Mouse (Mus musculus): ENCODE data around the gene B3gnt4. TPM values are rescaled to one million over a fixed set of nuclear protein-coding genes. Genes with fewer than 3 reads are reported as not detected.

Gene B3gnt4
- polyA plus RNA-seq, 1 experiment from 2014 or later = 1.6 TPM

DNA sequence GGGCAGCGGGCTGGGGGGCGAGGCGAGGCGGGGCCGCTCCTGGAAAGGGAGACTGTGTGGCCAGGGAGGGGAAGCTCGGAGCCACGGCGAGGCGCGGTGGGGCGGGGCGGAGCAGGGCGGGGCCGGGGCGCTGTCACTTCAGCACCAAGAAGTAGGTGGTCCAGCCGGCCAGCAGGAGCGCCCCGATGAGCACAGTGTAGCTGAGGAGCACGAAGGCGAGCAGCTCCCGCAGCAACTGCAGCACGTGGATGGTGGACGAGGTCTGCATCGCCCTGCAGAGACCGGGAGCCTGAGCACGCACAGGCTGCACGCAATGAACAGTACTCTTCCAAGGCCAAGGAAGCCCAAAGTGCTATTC is 14.1 kb downstream of the B3gnt4 start:
- Histone ChIP-seq H3K36me3 (ENCODE audit: insufficient read depth, low read length) (no peaks in the 10 kb centered on the region), H3K4me1 (ENCODE audit: insufficient read depth, low read depth, low read length) (peaks cover 9% of the 10 kb centered on the region; the same call in 1 of the 2 replicates), H3K27ac (ENCODE audit: low read length) (no peak overlapping the region), H3K4me3 (ENCODE audit: low read depth, low read length) (peak overlapping the region; percentile 85), H3K4me2 (replicated peaks; ENCODE audit: low read depth, low read length) (peak overlapping the region; percentile 98), H3K9me3 (ENCODE audit: low read length) (no peaks in the 10 kb centered on the region), H3K9ac (replicated peaks; ENCODE audit: low read depth) (no peak overlapping the region), H3K27me3 (replicated peaks; ENCODE audit: insufficient read depth, low read length) (no peaks in the 10 kb centered on the region)
- WGBS = 5% methylated on average over 26 of the region's 27 CpGs
- ATAC-seq = peak; percentile 95
- no peak for DNase-seq (ENCODE audit: low spot score)
- TF ChIP-seq EP300 (IDR thresholded peaks at IDR 0.05) (no peak), CTCF (IDR thresholded peaks at IDR 0.05) (peak; percentile 44)

DNA sequence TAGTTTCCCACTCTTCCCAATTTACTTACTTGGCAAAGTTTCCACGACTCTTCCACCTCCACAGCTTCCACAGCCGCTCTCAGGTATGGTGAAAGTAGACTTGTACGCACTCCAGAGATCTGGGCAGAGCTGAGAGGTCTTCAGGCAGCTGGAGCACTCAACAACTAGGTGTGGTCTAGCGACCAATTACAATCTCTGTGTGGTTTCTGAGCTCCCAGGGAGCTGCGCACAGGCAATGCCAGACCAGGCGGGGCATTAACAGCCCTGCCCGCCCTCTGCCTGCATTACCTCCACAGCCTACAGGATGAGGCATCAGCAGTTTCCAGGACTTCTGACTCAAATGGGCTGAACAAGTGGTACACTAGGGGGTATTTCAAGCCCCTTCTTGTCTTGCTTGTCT is 15.0 kb downstream of the B3gnt4 start, which contains the start of gene Gm49027:
Gene Gm49027, minus strand, starts transcription at position 208 of the 400 bp plus-strand sequence.
- H3K27ac ChIP-seq (ENCODE audit: low read length) = no peak within 1 kb of the TSS
- peak within 1 kb of the TSS; percentile 98 for H3K4me2 ChIP-seq (replicated peaks; ENCODE audit: low read depth, low read length)
- H3K4me3 ChIP-seq (ENCODE audit: low read depth, low read length) = peak within 1 kb of the TSS; percentile 85
- H3K9me3 ChIP-seq (ENCODE audit: low read length) = no peaks in the 10 kb centered on the region
- no peak within 1 kb of the TSS for H3K9ac ChIP-seq (replicated peaks; ENCODE audit: low read depth)
- DNase-seq (ENCODE audit: low spot score) (peak; percentile 37), ATAC-seq (peak; percentile 20)
- peaks cover 9% of the 10 kb centered on the region; the same call in 1 of the 2 replicates for H3K4me1 ChIP-seq (ENCODE audit: insufficient read depth, low read depth, low read length)
- no peaks in the 10 kb centered on the region for H3K27me3 ChIP-seq (replicated peaks; ENCODE audit: insufficient read depth, low read length)
- no peak for TF ChIP-seq CTCF (IDR thresholded peaks at IDR 0.05)
- TF ChIP-seq EP300 (IDR thresholded peaks at IDR 0.05) = no peak
- no peaks in the 10 kb centered on the region; the same call in 1 of the 2 replicates for H3K36me3 ChIP-seq (ENCODE audit: insufficient read depth, low read length)
- 69% methylated on average over 7 of the region's 7 CpGs for whole genome bisulfite sequencing

DNA sequence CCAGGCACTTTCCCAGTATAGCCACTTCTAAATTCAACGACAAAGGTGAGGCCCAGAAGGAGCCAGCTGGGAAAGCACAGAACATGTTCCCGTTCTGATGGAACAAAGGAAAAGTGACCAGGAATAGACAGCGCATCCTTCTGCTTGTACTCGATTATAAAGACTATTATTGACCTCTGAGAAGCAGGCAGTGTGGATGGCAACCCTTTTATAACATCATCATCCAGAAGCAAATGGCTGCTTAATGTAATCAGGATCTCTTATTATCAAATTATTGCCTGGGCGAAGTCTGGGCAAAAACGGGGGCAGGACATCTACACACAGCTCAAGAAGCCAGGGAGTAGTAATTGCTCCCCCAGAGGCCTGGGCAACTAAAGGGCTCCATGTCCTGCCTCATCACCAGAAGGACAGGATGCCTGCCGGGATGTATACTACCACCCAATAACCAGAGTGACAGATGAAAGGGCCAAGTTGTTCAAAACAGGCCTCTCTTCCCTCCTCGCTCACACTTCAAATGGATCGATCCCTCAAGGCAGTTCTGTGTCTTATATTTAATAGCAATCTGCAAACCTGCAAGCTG is 15.7 kb downstream of the B3gnt4 start:
- TF ChIP-seq EP300 (IDR thresholded peaks at IDR 0.05) = no peak
- TF ChIP-seq CTCF (IDR thresholded peaks at IDR 0.05) = no peak
- DNase-seq (ENCODE audit: low spot score) (no peak), ATAC-seq (no peak)
- Histone ChIP-seq H3K4me2 (replicated peaks; ENCODE audit: low read depth, low read length) (no peak overlapping the region), H3K27ac (ENCODE audit: low read length) (no peak overlapping the region), H3K9me3 (ENCODE audit: low read length) (no peaks in the 10 kb centered on the region), H3K9ac (replicated peaks; ENCODE audit: low read depth) (no peak overlapping the region), H3K4me1 (ENCODE audit: insufficient read depth, low read depth, low read length) (peaks cover 9% of the 10 kb centered on the region; the same call in 1 of the 2 replicates), H3K36me3 (ENCODE audit: insufficient read depth, low read length) (peaks cover 3% of the 10 kb centered on the region; the same call in 1 of the 2 replicates), H3K27me3 (replicated peaks; ENCODE audit: insufficient read depth, low read length) (no peaks in the 10 kb centered on the region), H3K4me3 (ENCODE audit: low read depth, low read length) (no peak overlapping the region)
- 90% methylated on average over 9 of the region's 9 CpGs for WGBS

DNA sequence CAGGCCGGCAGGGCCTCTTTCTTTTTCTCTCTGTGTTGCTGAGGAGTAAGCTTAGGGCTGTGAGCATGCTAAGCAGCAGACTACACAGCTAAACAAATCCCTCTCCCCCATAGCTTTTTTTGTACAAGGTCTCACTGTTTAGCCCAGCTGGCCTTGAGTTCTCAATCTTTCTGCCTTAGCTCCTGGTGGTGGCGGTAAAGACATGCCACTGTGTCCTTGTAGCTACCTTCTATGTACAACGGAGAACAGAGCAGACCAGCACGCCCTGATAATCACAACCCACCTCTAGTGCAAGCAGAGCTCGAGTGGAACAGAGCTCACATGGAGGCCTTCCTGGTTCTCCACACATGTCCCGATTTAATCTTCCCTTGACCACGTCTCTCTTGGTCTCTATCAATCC is 18.4 kb downstream of the B3gnt4 start:
- peaks cover 18% of the 10 kb centered on the region; the same call in 1 of the 2 replicates for H3K36me3 ChIP-seq (ENCODE audit: insufficient read depth, low read length)
- peaks cover 5% of the 10 kb centered on the region; the same call in 1 of the 2 replicates for H3K4me1 ChIP-seq (ENCODE audit: insufficient read depth, low read depth, low read length)
- no peak for TF ChIP-seq EP300 (IDR thresholded peaks at IDR 0.05)
- no peak for TF ChIP-seq CTCF (IDR thresholded peaks at IDR 0.05)
- H3K4me3 ChIP-seq (ENCODE audit: low read depth, low read length) = no peak overlapping the region
- H3K27ac ChIP-seq (ENCODE audit: low read length) = no peak overlapping the region
- no peak for DNase-seq (ENCODE audit: low spot score)
- no peak overlapping the region for H3K9ac ChIP-seq (replicated peaks; ENCODE audit: low read depth)
- no peak overlapping the region for H3K4me2 ChIP-seq (replicated peaks; ENCODE audit: low read depth, low read length)
- WGBS = 68% methylated on average over 7 of the region's 7 CpGs
- H3K27me3 ChIP-seq (replicated peaks; ENCODE audit: insufficient read depth, low read length) = no peaks in the 10 kb centered on the region
- no peaks in the 10 kb centered on the region for H3K9me3 ChIP-seq (ENCODE audit: low read length)
- no peak for ATAC-seq

DNA sequence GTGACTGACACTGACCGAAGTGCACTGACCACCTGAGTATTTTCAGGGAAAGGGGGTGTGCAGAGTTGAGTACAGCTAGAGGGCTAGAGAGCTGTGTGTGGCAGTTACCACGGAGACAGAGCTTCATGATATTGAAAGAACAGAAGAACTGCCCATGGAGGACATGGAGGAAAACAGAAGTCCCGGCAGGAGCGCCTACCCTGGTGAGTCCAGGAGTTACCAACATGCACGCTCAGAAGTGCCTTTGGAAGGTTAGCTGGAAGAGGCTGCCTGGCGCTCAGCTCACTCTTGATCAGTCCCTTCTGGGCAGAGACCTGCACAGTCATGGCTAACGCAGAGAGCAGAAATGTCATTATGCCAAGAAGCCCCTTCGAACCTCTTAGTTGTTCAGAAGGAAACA is 19.8 kb downstream of the B3gnt4 start:
- Histone ChIP-seq H3K9me3 (ENCODE audit: low read length) (no peaks in the 10 kb centered on the region), H3K36me3 (ENCODE audit: insufficient read depth, low read length) (peaks cover 29% of the 10 kb centered on the region), H3K9ac (replicated peaks; ENCODE audit: low read depth) (no peak overlapping the region), H3K4me1 (ENCODE audit: insufficient read depth, low read depth, low read length) (no peaks in the 10 kb centered on the region), H3K27me3 (replicated peaks; ENCODE audit: insufficient read depth, low read length) (no peaks in the 10 kb centered on the region), H3K4me2 (replicated peaks; ENCODE audit: low read depth, low read length) (no peak overlapping the region), H3K4me3 (ENCODE audit: low read depth, low read length) (no peak overlapping the region), H3K27ac (ENCODE audit: low read length) (no peak overlapping the region)
- whole genome bisulfite sequencing = 79% methylated on average over 8 of the region's 8 CpGs
- DNase-seq (ENCODE audit: low spot score) (no peak), ATAC-seq (no peak)
- TF ChIP-seq EP300 (IDR thresholded peaks at IDR 0.05) (no peak), CTCF (IDR thresholded peaks at IDR 0.05) (no peak)

DNA sequence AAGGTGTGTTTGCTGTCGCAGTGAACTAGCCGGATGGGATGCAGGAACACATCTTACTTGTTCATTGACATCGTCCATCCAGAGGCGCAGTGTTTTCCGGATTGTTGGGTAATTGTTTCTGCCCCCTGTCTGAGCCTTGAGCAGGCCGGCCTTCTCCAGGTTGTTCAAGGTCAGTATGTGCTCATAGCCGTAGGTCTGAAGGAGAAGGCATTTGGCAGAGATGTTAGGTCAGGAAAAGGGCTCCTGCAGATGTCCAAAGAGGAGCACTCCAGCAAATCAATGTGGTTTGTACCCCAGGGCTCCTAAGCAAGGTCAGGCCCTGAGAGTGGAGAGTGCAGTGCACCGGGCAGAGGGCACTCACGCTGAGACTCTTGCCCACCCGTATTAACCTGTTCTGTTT is 23.5 kb downstream of the B3gnt4 start:
- Histone ChIP-seq H3K36me3 (ENCODE audit: insufficient read depth, low read length) (peaks cover 38% of the 10 kb centered on the region), H3K4me3 (ENCODE audit: low read depth, low read length) (no peak overlapping the region), H3K4me1 (ENCODE audit: insufficient read depth, low read depth, low read length) (no peaks in the 10 kb centered on the region), H3K9ac (replicated peaks; ENCODE audit: low read depth) (no peak overlapping the region), H3K27ac (ENCODE audit: low read length) (no peak overlapping the region), H3K27me3 (replicated peaks; ENCODE audit: insufficient read depth, low read length) (no peaks in the 10 kb centered on the region), H3K9me3 (ENCODE audit: low read length) (no peaks in the 10 kb centered on the region), H3K4me2 (replicated peaks; ENCODE audit: low read depth, low read length) (no peak overlapping the region)
- ATAC-seq (no peak), DNase-seq (ENCODE audit: low spot score) (no peak)
- no peak for TF ChIP-seq EP300 (IDR thresholded peaks at IDR 0.05)
- TF ChIP-seq CTCF (IDR thresholded peaks at IDR 0.05) = no peak
- 87% methylated on average over 10 of the region's 10 CpGs for WGBS

All from lung, postnatal 0 days (tissue).